Mouse (Mus musculus) 3T3-L1 (cell line): ENCODE measurements around the gene Slc30a5.

Experiments
- DNase-seq: peaks from one replicate; pipeline ENCODE4 v3.0.0-alpha.2; 2015; ENCODE audit warnings: low read depth, low spot score

The Slc30a5 gene

GRCm38 (mm10) chr13:100755329-100755728, 77.9 kb downstream of the Slc30a5 start:
- no peak for DNase-seq

- no peak for DNase-seq
These were observed 79.0 kb downstream of the Slc30a5 start for GRCm38 (mm10) chr13:100754186-100754585.

GRCm38 (mm10) chr13:100753011-100753410, 80.2 kb downstream of the Slc30a5 start:
- DNase-seq = no peak
